Mouse (Mus musculus) heart, adult 2 months (tissue): ENCODE data around the gene Kif5c. TPM values are rescaled to one million over a fixed set of nuclear protein-coding genes. Genes with fewer than 3 reads are reported as not detected.

Experiments
- DNase-seq, 2 experiments: peaks; one replicate each; pipeline ENCODE4 v3.0.0; 2021
- H3K27ac ChIP-seq: fragments of 200-600 bp; 2 replicates; pipeline ENCODE4 v1.8.1; 2022
- H3K27me3 ChIP-seq: fragments of 200-500 bp; 2 replicates; pipeline ENCODE4 v1.6.1; 2012; ENCODE audit warnings: mild to moderate bottlenecking, low read length, inconsistent platforms, mixed read lengths; ENCODE audit not compliant: control insufficient read depth, insufficient read depth
- H3K36me3 ChIP-seq: fragments of 200-500 bp; 2 replicates; pipeline ENCODE4 v1.6.1; 2012; ENCODE audit warnings: low read length, inconsistent platforms; ENCODE audit not compliant: control insufficient read depth, insufficient read depth
- H3K4me1 ChIP-seq: fragments of 200-500 bp; 2 replicates; pipeline ENCODE4 v1.6.1; 2011; ENCODE audit warnings: low read length; ENCODE audit not compliant: control insufficient read depth, insufficient read depth
- H3K4me3 ChIP-seq: fragments of 200-600 bp; 2 replicates; pipeline ENCODE4 v1.8.1; 2022
- H3K79me2 ChIP-seq: fragments of 200-500 bp; replicated peaks from 2 replicates; pipeline ENCODE4 v1.6.1; 2012; ENCODE audit warnings: mild to moderate bottlenecking, inconsistent platforms, low read length, moderate library complexity, mixed read lengths; ENCODE audit not compliant: control insufficient read depth, insufficient read depth
- H3K9ac ChIP-seq: fragments of 200-500 bp; 2 replicates; pipeline ENCODE4 v1.6.1; 2012; ENCODE audit warnings: low read depth, mild to moderate bottlenecking, control low read depth, inconsistent platforms, low read length, mixed read lengths
- CTCF ChIP-seq: fragments of 200-600 bp; IDR thresholded peaks from 2 replicates; pipeline ENCODE4 v1.8.1; 2022; ENCODE audit warnings: antibody characterized with exemption, mild to moderate bottlenecking, moderate library complexity
- EP300 ChIP-seq: fragments of 200-500 bp; IDR thresholded peaks from 2 replicates; pipeline ENCODE4 v1.6.1; 2011; ENCODE audit warnings: low read depth, low read length, control low read depth; ENCODE audit not compliant: insufficient read depth
- POLR2A ChIP-seq: fragments of 200-500 bp; IDR thresholded peaks from 2 replicates; pipeline ENCODE4 v1.6.1; 2011; ENCODE audit warnings: mild to moderate bottlenecking, low read depth, low read length, control low read depth; ENCODE audit not compliant: insufficient read depth
- WGBS: fragments of 180-500 bp; shearing (Covaris S2); methylation state at CpG from one replicate; pipeline ENCODE4 v1.1.7; 2018; 5-methylcytosine and 5-hydroxymethylcytosine counted together
- intact Hi-C: fragments of 180-260 bp; cut with DNase I; formaldehyde crosslinking; loops from one replicate; pipeline ENCODE4 v1.15.1; 2025
- polyA plus RNA-seq: library from polyadenylated mRNA; depleted of rRNA; stranded (reverse); fragments of >200 nt; gene quantifications from 2 replicates; pipeline ENCODE4 v1.2.3, GENCODE M21; 2012
- total RNA-seq, 2 experiments: library from RNA; stranded (reverse); gene quantifications; 2 replicates each; pipeline ENCODE4 v1.2.3; 2021

Gene Kif5c
- total and polyA plus RNA-seq, 3 experiments: 0.52 to 0.82 (median 0.60) TPM

DNA sequence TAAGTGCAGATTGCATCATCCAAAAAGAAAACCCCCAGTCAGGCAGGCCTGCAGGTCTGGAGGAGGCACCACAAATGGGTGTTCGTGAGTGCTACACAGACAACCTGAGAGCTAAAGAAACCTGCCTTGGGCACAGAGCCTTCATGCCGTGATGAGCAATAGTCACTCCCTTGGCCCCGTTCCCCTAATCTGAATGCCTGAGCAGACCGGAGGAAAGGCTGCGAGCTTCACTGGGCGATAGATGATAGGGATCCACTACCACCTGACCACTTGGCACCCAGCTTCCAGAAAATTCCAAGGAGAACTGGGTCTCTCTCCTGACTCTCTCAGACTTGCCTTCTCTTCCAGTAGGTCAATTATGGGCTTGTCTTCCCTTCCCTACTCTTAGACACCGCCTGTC, 24.2 kb upstream of the Kif5c start:
- no peaks in the 10 kb centered on the region for H3K79me2 ChIP-seq
- peak in 1 of 2 experiments; percentile 19 for DNase-seq
- TF ChIP-seq EP300 (no peak), CTCF (no peak), POLR2A (no peak)
- H3K4me1 ChIP-seq: peaks cover 3% of the 10 kb centered on the region; the same call in 1 of the 2 replicates
- H3K9ac ChIP-seq: no peak overlapping the region
- intact Hi-C loops: no loop called here
- H3K27me3 ChIP-seq: no peaks in the 10 kb centered on the region
- H3K4me3 ChIP-seq: no peak overlapping the region
- no peak overlapping the region for H3K27ac ChIP-seq
- H3K36me3 ChIP-seq: no peaks in the 10 kb centered on the region
- whole genome bisulfite sequencing: 75% methylated on average over 7 of the region's 7 CpGs

DNA sequence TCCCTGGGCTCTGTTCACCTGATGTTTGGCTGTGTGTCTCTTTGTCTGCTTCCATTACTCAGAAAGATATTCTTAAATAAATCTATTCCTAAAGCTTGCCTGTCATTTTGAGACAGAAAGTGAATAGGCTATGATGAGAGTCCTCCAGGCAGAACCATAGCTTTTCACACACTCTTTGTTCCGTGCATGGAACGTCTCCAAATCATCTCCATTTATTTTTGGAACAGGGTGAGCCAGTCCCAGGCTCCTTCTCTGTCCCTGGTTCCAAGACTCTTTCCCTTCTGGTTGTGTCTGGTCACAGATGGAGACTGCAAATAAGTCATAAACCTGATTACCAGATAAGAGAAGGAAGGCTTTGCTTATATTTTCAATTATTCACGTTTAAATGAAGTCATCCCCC, 22.8 kb upstream of the Kif5c start:
- intact Hi-C loops: no loop called here
- no peak for DNase-seq
- Histone ChIP-seq H3K79me2 (no peaks in the 10 kb centered on the region), H3K27me3 (no peaks in the 10 kb centered on the region), H3K4me3 (no peak overlapping the region), H3K4me1 (peaks cover 3% of the 10 kb centered on the region; the same call in 1 of the 2 replicates), H3K36me3 (no peaks in the 10 kb centered on the region), H3K27ac (no peak overlapping the region), H3K9ac (no peak overlapping the region)
- TF ChIP-seq EP300 (no peak), CTCF (no peak), POLR2A (no peak)
- 47% methylated on average over 3 of the region's 3 CpGs for WGBS

- DNase-seq: no peak
- no peak overlapping the region for H3K4me3 ChIP-seq
- TF ChIP-seq POLR2A (no peak), CTCF (no peak), EP300 (no peak)
- intact Hi-C loops: no loop called here
- no peaks in the 10 kb centered on the region for H3K27me3 ChIP-seq
- no peaks in the 10 kb centered on the region for H3K36me3 ChIP-seq
- H3K4me1 ChIP-seq: peaks cover 3% of the 10 kb centered on the region; the same call in 1 of the 2 replicates
- WGBS: 47% methylated on average over 7 of the region's 7 CpGs
- H3K27ac ChIP-seq: no peak overlapping the region
- H3K9ac ChIP-seq: no peak overlapping the region
- no peaks in the 10 kb centered on the region for H3K79me2 ChIP-seq
Measured at GRCm38 (mm10) chr2:49600021-49600681, 18.9 kb upstream of the Kif5c start.

GRCm38 (mm10) chr2:49602791-49603349, 16.2 kb upstream of the Kif5c start:
- Histone ChIP-seq H3K36me3 (no peaks in the 10 kb centered on the region), H3K79me2 (no peaks in the 10 kb centered on the region), H3K27me3 (no peaks in the 10 kb centered on the region), H3K9ac (no peak overlapping the region), H3K27ac (no peak overlapping the region), H3K4me1 (peaks cover 3% of the 10 kb centered on the region; the same call in 1 of the 2 replicates), H3K4me3 (no peak overlapping the region)
- TF ChIP-seq EP300: no peak
- no peak for TF ChIP-seq POLR2A
- TF ChIP-seq CTCF: no peak
- intact Hi-C loops: no loop called here
- no peak for DNase-seq
- 87% methylated on average over 4 of the region's 4 CpGs for WGBS

DNA sequence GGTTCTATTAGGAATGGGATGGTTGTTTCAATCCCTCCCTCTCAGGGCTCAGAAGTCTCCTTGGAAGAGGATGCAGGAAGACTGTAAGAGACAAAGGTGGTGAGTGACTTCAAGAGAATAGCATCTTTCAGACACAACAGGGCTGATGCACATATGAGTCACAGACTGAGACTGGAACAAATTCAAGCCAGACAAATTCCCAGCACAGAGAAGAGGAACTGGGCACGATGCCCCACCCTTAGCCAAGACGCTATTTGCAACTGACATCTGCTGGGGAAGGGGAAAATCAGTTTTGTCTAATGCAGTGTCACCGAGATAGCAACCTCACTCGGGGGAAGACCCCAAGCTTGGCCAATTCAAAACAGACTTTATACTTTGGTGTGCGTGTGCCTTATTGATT, 9.5 kb upstream of the Kif5c start:
- no peak for TF ChIP-seq CTCF
- no peak for TF ChIP-seq POLR2A
- TF ChIP-seq EP300: no peak
- WGBS: 52% methylated on average over 5 of the region's 5 CpGs
- Histone ChIP-seq H3K36me3 (no peaks in the 10 kb centered on the region), H3K4me1 (no peaks in the 10 kb centered on the region), H3K4me3 (no peak overlapping the region), H3K27ac (no peak overlapping the region), H3K27me3 (no peaks in the 10 kb centered on the region), H3K9ac (no peak overlapping the region), H3K79me2 (no peaks in the 10 kb centered on the region)
- intact Hi-C loops: no loop called here
- DNase-seq: no peak

- Histone ChIP-seq H3K9ac (no peak overlapping the region), H3K36me3 (no peaks in the 10 kb centered on the region), H3K27ac (no peak overlapping the region), H3K27me3 (peaks cover 9% of the 10 kb centered on the region), H3K79me2 (no peaks in the 10 kb centered on the region), H3K4me1 (no peaks in the 10 kb centered on the region), H3K4me3 (no peak overlapping the region)
- intact Hi-C loops: no loop called here
- TF ChIP-seq POLR2A (no peak), CTCF (no peak), EP300 (no peak)
- 66% methylated on average over 3 of the region's 3 CpGs for WGBS
- no peak for DNase-seq
Measured at GRCm38 (mm10) chr2:49616765-49617164, 2.3 kb upstream of the Kif5c start.
